Mouse (Mus musculus): ENCODE results near the gene Mipol1. TPM values are rescaled to one million over a fixed set of nuclear protein-coding genes. Genes with fewer than 3 reads are reported as not detected.
"Not testable (repeated sequence)": the region's sequence is repeated elsewhere in the genome, so short reads cannot be mapped to it uniquely, and the experiment has no call there.

Mipol1 gene
- polyA plus RNA-seq, 1 experiment from 2014 or later: 4.8 TPM

DNA sequence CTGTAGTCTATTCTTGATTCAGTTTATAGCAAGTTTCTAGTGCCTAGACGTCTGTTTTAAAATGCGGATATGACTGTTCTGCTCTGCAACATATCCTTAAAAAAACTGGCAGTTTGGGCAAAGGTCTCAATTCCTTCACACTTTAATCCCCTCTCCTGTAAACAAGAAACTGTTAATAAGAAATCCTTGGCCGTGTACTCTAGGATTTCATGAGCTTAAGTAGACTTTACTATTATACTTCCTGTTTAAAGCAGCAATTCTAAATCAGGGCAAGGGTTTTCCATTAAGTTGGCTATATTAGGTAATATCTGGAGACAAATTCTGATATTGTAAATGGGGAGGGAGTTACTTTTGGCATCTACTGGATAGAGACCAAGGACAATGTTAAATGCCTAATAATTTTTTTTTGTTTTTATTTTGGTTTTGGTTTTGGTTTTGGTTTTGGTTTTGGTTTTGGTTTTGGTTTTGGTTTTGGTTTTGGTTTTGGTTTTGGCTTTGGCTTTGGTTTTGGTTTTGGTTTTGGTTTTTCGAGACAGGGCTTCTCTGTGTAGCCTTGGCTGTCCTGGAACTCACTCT is 25.9 kb upstream of the Mipol1 start:
- Histone ChIP-seq H3K27ac (replicated peaks) (no peak overlapping the region), H3K27me3 (no peaks in the 10 kb centered on the region), H3K4me1 (replicated peaks) (no peaks in the 10 kb centered on the region), H3K9me3 (no peaks in the 10 kb centered on the region), H3K4me2 (no peak overlapping the region), H3K4me3 (no peak overlapping the region), H3K9ac (no peak overlapping the region), H3K36me3 (no peaks in the 10 kb centered on the region)
- whole genome bisulfite sequencing: 90% methylated on average over 4 of the region's 4 CpGs
- ATAC-seq (ENCODE audit: low read depth): no peak

DNA sequence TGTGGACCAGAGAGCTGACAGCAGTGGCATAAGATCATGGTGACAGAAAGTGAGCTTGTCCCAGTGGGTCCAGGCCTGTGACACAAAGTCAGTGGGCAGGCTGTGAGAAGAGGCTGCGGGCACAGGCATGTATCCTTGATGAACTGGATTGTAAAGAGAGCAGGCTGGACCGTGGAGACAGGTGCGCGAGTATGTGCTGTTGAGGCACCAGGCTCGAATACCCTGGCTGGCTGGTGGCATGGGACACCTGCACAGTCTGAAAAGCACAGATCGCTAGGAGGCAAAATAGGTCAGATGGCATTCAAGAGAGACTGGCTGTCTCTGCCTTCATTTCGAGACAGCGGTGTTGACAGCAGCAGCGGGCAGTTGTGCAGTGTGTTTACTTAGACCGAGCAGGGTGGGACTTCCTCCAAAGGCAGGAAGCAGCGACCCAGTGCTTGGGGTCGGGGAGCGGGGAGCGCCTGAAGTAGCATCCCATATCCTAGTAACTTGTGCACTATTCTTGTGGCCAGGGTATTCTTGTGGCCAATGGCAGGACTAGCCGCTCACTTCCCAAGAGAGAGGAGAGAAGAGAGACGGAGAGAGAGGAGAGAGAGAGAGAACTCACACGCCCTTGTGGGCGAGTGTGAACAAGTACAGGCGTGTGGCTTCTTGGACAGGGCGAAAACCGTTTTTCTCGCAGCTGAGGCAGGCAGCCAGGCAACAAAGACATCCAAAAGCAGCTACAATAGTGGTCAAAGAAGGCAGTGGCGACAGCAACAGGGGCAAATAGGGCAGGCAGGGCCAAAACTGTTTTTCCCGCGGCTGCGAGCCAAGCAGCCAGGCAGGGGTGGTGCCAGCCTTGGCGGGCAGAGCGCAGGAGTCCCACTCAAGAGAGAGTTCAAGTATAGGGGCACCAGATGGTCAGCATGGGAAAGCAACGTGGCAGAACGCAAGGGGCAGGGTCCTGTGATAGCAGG is 18.6 kb upstream of the Mipol1 start:
- 9% methylated on average over 30 of the region's 30 CpGs for WGBS

DNA sequence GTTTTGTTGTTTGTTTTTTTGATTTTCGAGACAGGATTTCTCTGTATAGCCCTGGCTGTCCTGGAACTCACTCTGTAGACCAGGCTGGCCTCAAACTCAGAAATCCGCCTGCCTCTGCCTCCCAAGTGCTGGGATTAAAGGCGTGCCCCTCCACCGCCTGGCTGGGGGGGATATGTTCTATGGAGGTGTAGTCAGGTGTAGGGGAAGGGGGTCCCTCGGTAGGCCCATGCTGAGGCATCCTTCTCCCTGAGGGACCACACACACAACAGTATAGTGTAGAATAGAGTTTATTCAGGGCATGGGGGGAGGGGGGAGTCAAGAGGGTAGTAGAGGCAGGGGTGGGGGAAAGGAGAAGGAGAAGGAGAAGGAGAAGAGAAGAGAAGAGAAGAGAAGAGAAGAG is 17.8 kb upstream of the Mipol1 start:
- WGBS: 86% methylated on average over 5 of the region's 5 CpGs
- not testable (repeated sequence) for H3K36me3 ChIP-seq; H3K27ac ChIP-seq (replicated peaks); H3K4me1 ChIP-seq (replicated peaks); H3K9ac ChIP-seq; H3K9me3 ChIP-seq; H3K27me3 ChIP-seq; H3K4me3 ChIP-seq
- H3K4me2 ChIP-seq: peak overlapping the region; percentile 84; the same call in 1 of the 2 replicates
- peak; percentile 58; the same call in 1 of the 2 replicates for ATAC-seq (ENCODE audit: low read depth)

More for the DNA sequence above, 18.6 kb upstream of the Mipol1 start:
- ATAC-seq (ENCODE audit: low read depth): peak; percentile 75
- peak overlapping the region; percentile 84 for H3K4me2 ChIP-seq
- peaks cover 8% of the 10 kb centered on the region for H3K4me1 ChIP-seq (replicated peaks)
- H3K9ac ChIP-seq: peak overlapping the region; percentile 72
- no peaks in the 10 kb centered on the region for H3K36me3 ChIP-seq
- no peaks in the 10 kb centered on the region for H3K9me3 ChIP-seq
- H3K27ac ChIP-seq (replicated peaks): 0 out of 2 replicates have a peak overlapping the region, but pooled peaks have one; percentile 19
- peak overlapping the region; percentile 48 for H3K4me3 ChIP-seq
- H3K27me3 ChIP-seq: no peaks in the 10 kb centered on the region

DNA sequence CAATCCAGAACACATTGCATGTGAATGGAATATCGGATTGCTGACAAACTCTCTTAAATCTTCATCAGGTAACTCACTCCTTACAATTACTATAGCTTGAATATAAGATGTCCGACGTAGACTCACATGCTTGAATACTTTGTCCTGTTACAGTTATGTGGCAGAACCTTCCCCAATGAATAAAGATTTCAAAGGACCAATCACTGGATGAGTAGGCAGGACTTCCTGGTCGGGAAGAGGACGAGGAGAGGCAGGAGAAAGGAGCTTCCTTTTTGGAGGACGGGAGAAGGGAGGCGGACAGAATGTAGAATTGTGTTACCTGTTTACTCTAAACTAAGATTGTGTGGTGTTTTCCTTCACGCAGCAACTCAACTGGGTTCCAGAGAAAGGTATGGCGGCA is 3.8 kb upstream of the Mipol1 start:
- Histone ChIP-seq H3K9ac (no peak overlapping the region), H3K4me3 (no peak overlapping the region), H3K27me3 (no peaks in the 10 kb centered on the region), H3K27ac (replicated peaks) (no peak overlapping the region), H3K36me3 (no peaks in the 10 kb centered on the region), H3K4me2 (no peak overlapping the region), H3K4me1 (replicated peaks) (peaks cover 10% of the 10 kb centered on the region), H3K9me3 (no peaks in the 10 kb centered on the region)
- 89% methylated on average over 9 of the region's 9 CpGs for WGBS
- no peak for ATAC-seq (ENCODE audit: low read depth)

DNA sequence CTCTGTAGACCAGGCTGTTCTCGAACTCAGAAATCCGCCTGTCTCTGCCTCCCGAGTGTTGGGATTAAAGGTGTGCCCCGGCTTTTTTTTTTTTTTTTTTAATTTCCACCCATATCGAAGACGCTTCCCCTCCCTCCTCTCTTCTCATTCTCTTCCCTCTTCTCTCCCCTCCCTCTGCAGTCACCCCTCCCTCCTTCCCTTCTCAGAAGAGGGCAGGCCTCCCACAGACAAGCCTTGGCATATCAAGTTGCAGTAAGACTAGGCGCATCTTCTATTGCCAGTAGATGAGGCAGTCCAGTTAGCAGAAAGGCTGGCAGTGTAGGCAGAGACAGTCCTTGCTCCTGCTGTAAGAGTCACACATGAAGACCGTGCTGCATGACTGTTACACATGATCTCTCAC is 2.5 kb upstream of the Mipol1 start:
- no peak overlapping the region for H3K4me2 ChIP-seq
- H3K9me3 ChIP-seq: no peaks in the 10 kb centered on the region
- H3K9ac ChIP-seq: no peak overlapping the region
- peaks cover 15% of the 10 kb centered on the region for H3K4me1 ChIP-seq (replicated peaks)
- no peak overlapping the region for H3K4me3 ChIP-seq
- H3K36me3 ChIP-seq: no peaks in the 10 kb centered on the region
- H3K27ac ChIP-seq (replicated peaks): no peak overlapping the region
- 91% methylated on average over 4 of the region's 8 CpGs for WGBS
- H3K27me3 ChIP-seq: no peaks in the 10 kb centered on the region
- no peak for ATAC-seq (ENCODE audit: low read depth)

DNA sequence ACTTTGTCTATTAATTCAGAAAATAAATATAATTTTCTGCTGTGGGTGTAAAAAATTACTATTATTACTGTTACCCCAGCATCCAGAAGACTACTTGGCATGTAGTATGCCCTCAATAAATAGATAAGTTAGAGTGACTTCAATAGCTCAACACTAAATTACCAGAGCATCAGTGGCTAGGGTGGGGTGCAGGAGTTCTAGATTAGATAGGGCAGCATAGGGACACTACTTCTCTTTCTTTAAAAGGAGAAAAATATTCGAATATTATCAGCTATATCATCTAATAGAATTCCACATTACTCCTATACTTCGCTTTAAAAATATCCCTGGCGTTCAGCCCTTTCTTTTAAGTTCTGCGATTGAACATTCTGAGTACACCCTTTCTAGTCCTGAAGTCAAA is 524 bp upstream of the Mipol1 start:
- ATAC-seq (ENCODE audit: low read depth): peak; percentile 30; the same call in 1 of the 2 replicates

DNA sequence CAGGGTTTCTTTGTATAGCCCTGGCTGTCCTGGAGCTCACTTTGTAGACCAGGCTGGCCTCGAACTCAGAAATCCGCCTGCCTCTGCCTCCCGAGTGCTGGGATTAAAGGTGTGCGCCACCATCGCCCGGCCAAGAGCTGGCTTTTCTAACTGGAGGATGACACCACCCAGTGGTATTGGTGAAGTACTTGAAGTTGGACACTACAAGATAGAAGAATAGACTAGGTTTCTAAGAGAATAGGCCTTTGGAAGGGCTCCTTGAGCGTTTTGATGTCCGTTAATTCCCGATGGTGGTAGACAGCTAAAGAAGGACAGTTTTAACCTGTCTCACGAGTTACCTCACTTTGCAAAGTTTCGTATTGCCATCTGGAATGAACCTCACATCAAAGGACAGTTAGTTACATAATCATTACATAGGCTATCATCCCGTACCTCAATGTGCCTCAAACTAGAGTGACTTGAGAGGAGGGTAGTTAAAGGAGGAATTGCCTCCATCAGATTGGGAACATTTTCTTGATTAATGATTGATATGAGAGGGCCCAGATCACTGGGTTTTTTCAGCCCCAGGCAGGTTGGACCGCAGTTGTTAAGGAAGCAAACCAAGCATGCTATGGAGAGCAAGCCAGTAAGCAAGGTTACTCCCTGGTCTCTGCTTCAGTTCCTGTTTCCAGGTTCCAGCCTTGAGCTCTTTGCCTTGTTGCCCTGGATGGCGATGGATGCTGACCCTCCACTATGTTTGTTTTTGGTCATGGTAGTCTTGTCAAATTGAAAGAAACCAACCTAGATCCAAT is 1.1 kb downstream of the Mipol1 start:
- Histone ChIP-seq H3K9me3 (no peaks in the 10 kb centered on the region), H3K4me2 (peak overlapping the region; percentile 67), H3K4me1 (replicated peaks) (peaks cover 15% of the 10 kb centered on the region), H3K9ac (0 out of 2 replicates have a peak overlapping the region, but pooled peaks have one; percentile 85), H3K36me3 (no peaks in the 10 kb centered on the region), H3K27me3 (no peaks in the 10 kb centered on the region), H3K27ac (replicated peaks) (no peak overlapping the region), H3K4me3 (peak overlapping the region; percentile 71)
- ATAC-seq (ENCODE audit: low read depth): peak; percentile 3; the same call in 1 of the 2 replicates
- WGBS: 75% methylated on average over 14 of the region's 14 CpGs

More for the DNA sequence above, 524 bp upstream of the Mipol1 start:
- Histone ChIP-seq H3K4me2 (peak overlapping the region; percentile 67), H3K4me1 (replicated peaks) (peaks cover 15% of the 10 kb centered on the region), H3K36me3 (no peaks in the 10 kb centered on the region), H3K4me3 (peak overlapping the region; percentile 71), H3K9me3 (no peaks in the 10 kb centered on the region), H3K9ac (peak overlapping the region; percentile 85), H3K27me3 (no peaks in the 10 kb centered on the region), H3K27ac (replicated peaks) (peak overlapping the region; percentile 84)
- WGBS: 38% methylated on average over 4 of the region's 4 CpGs

DNA sequence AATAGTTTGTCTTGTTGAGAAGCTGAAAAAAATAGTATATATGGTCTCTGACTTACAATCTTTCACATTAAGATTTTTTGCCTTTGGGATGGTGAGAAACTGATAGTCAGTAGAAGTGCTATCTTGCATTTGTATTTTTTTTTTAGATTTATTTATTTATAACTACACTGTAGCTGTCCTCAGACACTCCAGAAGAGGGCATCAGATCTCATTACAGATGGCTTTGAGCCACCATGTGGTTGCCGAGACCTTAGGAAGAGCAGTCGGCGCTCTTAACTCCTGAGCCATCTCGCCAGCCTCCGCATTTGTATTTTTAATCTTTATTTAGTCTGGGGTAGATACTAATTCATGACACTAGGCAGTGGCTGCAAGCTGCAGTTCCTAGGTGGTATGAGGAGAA is 3.2 kb downstream of the Mipol1 start:
- Histone ChIP-seq H3K4me1 (replicated peaks) (peaks cover 15% of the 10 kb centered on the region), H3K4me2 (no peak overlapping the region), H3K9me3 (no peaks in the 10 kb centered on the region), H3K9ac (no peak overlapping the region), H3K4me3 (no peak overlapping the region), H3K27me3 (no peaks in the 10 kb centered on the region), H3K27ac (replicated peaks) (no peak overlapping the region), H3K36me3 (peaks cover 3% of the 10 kb centered on the region)
- no peak for ATAC-seq (ENCODE audit: low read depth)
- WGBS: 84% methylated on average over 5 of the region's 5 CpGs

DNA sequence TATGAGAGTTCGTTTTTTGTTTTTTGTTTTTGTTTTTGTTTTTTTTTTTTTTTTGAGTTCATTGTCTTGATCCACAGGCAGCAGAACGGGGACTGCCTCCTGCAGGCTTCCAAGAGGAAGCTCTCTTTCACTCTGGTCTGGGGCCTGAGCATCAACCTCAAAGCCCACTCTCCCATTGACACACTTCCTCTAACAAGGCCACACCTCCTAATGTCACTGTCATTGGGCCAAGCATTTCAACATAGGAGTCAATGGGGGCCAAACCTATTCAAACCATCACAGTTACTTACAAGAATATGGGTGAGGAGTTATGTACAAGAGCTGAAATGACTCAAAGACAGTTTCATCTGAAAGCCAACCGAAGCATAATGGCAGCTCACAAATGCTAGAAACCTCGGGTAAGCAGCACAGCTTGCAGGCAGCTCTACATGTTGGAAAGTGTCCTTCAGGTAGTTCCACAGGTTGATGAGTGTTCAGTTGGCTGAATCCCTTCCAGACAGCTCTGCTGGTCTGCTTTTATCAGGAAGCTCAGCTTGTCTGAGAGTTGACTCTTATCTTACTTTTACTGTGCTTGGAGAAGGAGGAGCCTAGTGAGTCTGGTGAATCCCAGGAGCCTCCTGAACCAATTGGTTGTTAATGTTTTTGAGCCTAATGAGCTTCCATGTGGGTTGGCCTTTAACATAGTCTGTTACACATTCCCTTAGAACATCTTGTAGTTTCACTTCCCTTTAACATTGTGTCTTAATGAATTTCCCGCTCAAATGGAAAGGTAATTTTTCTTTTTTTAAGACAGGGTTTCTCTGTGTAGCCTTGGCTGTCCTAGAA is 13.7 kb downstream of the Mipol1 start:
- no peak overlapping the region for H3K9ac ChIP-seq
- H3K4me2 ChIP-seq: no peak overlapping the region
- peaks cover 24% of the 10 kb centered on the region for H3K36me3 ChIP-seq
- 86% methylated on average over 5 of the region's 5 CpGs for WGBS
- no peak for ATAC-seq (ENCODE audit: low read depth)
- no peaks in the 10 kb centered on the region for H3K9me3 ChIP-seq
- no peaks in the 10 kb centered on the region for H3K27me3 ChIP-seq
- no peaks in the 10 kb centered on the region for H3K4me1 ChIP-seq (replicated peaks)
- no peak overlapping the region for H3K4me3 ChIP-seq
- H3K27ac ChIP-seq (replicated peaks): no peak overlapping the region

DNA sequence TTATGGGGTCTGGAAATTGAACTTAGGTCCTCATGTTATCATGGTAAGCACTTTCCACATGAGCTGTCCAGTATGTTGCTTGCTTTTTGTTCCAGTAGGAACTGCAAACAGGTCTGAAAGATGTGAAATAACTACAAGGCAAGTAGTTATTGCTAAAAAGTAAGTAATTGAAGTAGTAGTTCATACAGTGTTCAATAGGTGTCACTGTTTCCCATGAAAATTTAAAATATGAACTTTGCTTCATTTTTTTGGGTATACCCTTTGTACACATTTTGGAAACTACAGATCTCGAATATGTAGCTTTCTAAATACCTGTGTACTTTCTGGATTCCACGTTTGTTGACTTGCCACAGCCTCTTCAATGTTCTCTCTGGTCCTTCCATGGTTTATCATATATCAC is 28.3 kb downstream of the Mipol1 start:
- no peaks in the 10 kb centered on the region for H3K36me3 ChIP-seq
- no peak overlapping the region for H3K4me3 ChIP-seq
- H3K27me3 ChIP-seq: no peaks in the 10 kb centered on the region
- no peak for ATAC-seq (ENCODE audit: low read depth)
- H3K27ac ChIP-seq (replicated peaks): no peak overlapping the region
- H3K4me2 ChIP-seq: no peak overlapping the region
- 65% methylated on average over 2 of the region's 2 CpGs for WGBS
- H3K9me3 ChIP-seq: no peaks in the 10 kb centered on the region
- no peaks in the 10 kb centered on the region for H3K4me1 ChIP-seq (replicated peaks)
- H3K9ac ChIP-seq: no peak overlapping the region

DNA sequence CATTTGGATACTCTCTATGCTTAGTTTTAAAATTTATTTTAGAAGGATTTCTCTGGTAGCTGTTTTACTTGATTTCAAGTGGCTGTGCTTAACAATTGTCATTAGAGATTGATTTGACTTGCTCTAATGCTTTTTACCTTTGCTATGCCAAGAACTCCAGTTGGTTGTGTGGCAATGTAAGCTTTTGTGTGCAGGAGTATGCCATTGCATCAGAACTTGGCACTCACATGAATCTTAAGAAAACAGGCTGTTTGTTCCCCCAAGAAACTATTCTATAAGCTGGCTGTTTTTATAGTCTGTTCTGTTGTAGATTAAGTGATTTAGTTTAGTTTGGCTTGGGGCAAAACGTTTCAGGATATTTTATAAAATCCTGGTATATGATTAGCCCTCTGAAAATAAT is 45.2 kb downstream of the Mipol1 start:
- H3K4me2 ChIP-seq: no peak overlapping the region
- no peaks in the 10 kb centered on the region for H3K4me1 ChIP-seq (replicated peaks)
- H3K27me3 ChIP-seq: no peaks in the 10 kb centered on the region
- H3K27ac ChIP-seq (replicated peaks): no peak overlapping the region
- WGBS: 49% methylated on average over 1 of the region's 1 CpGs
- no peak for ATAC-seq (ENCODE audit: low read depth)
- no peaks in the 10 kb centered on the region for H3K36me3 ChIP-seq
- H3K9ac ChIP-seq: no peak overlapping the region
- no peaks in the 10 kb centered on the region for H3K9me3 ChIP-seq
- no peak overlapping the region for H3K4me3 ChIP-seq

Data from neural tube, embryonic 13.5 days (tissue).